Mouse (Mus musculus): Measurements from ENCODE around the gene Ccdc114. TPM values are rescaled to one million over a fixed set of nuclear protein-coding genes. Genes with fewer than 3 reads are reported as not detected.

Ccdc114 gene
- polyA plus RNA-seq, 1 experiment from 2014 or later = 3.4 TPM

GRCm38 (mm10) chr7:45992470-45992869 lies 68.6 kb downstream of the Ccdc114 start:
- H3K27me3 ChIP-seq = peaks cover 4% of the 10 kb centered on the region; the same call in 1 of the 2 replicates
- no peaks in the 10 kb centered on the region for H3K9me3 ChIP-seq (replicated peaks)
- WGBS = 76% methylated on average over 8 of the region's 8 CpGs
- H3K4me3 ChIP-seq = no peak overlapping the region
- no peak for ATAC-seq (replicated peaks; ENCODE audit: insufficient number of reproducible peaks, insufficient read depth, low FRiP score, low read depth)
- H3K27ac ChIP-seq = no peak overlapping the region
- H3K9ac ChIP-seq = no peak overlapping the region
- H3K4me2 ChIP-seq = no peak overlapping the region
- no peaks in the 10 kb centered on the region for H3K36me3 ChIP-seq
- no peaks in the 10 kb centered on the region for H3K4me1 ChIP-seq (replicated peaks)

Other genes starting within 250 kb of the Ccdc114 start
- 0.14 TPM in 1 of 2 replicates, not detected in the other for gene Ntn5, start 240.1 kb upstream of the Ccdc114 start, polyA plus RNA-seq (2015; fragmentation: Nextera tagmentation; extraction: Ambion mirVana)
- gene Sec1, start 229.7 kb upstream of the Ccdc114 start, polyA plus RNA-seq (2015; fragmentation: Nextera tagmentation; extraction: Ambion mirVana) = 0.13 and 0.34 TPM in 2 replicates
- gene Car11, start 224.2 kb upstream of the Ccdc114 start, polyA plus RNA-seq (2015; fragmentation: Nextera tagmentation; extraction: Ambion mirVana) = 5.1 and 6.0 TPM in 2 replicates
- 3.0 and 4.3 TPM in 2 replicates for gene Dbp, start 219.0 kb upstream of the Ccdc114 start, polyA plus RNA-seq (2015; fragmentation: Nextera tagmentation; extraction: Ambion mirVana)
- 540 and 572 TPM in 2 replicates for gene Rpl18, start 208.6 kb upstream of the Ccdc114 start, polyA plus RNA-seq (2015; fragmentation: Nextera tagmentation; extraction: Ambion mirVana)
- 13.7 and 21.0 TPM in 2 replicates for gene Sphk2, start 206.1 kb upstream of the Ccdc114 start, polyA plus RNA-seq (2015; fragmentation: Nextera tagmentation; extraction: Ambion mirVana)
- 0.25 and 0.65 TPM in 2 replicates for gene Fam83e, start 202.9 kb upstream of the Ccdc114 start, polyA plus RNA-seq (2015; fragmentation: Nextera tagmentation; extraction: Ambion mirVana)
- not detected in 2 replicates for gene Spaca4, start 198.3 kb upstream of the Ccdc114 start, polyA plus RNA-seq (2015; fragmentation: Nextera tagmentation; extraction: Ambion mirVana)
- gene Lmtk3, start 140.3 kb upstream of the Ccdc114 start, polyA plus RNA-seq (2015; fragmentation: Nextera tagmentation; extraction: Ambion mirVana) = 0.53 TPM in 1 of 2 replicates, not detected in the other
- gene Sult2b1, start 139.4 kb upstream of the Ccdc114 start, polyA plus RNA-seq (2015; fragmentation: Nextera tagmentation; extraction: Ambion mirVana) = 0.21 and 1.1 TPM in 2 replicates
- gene Cyth2, start 109.5 kb upstream of the Ccdc114 start, polyA plus RNA-seq (2015; fragmentation: Nextera tagmentation; extraction: Ambion mirVana) = 92.2 and 101 TPM in 2 replicates
- 0.37 and 0.44 TPM in 2 replicates for gene Kcnj14, start 99.3 kb upstream of the Ccdc114 start, polyA plus RNA-seq (2015; fragmentation: Nextera tagmentation; extraction: Ambion mirVana)
- 29.1 and 38.8 TPM in 2 replicates for gene Grwd1, start 93.1 kb upstream of the Ccdc114 start, polyA plus RNA-seq (2015; fragmentation: Nextera tagmentation; extraction: Ambion mirVana)
- gene Kdelr1, start 51.3 kb upstream of the Ccdc114 start, polyA plus RNA-seq (2015; fragmentation: Nextera tagmentation; extraction: Ambion mirVana) = 54.6 and 65.0 TPM in 2 replicates
- gene Grin2d, start 45.7 kb upstream of the Ccdc114 start, polyA plus RNA-seq (2015; fragmentation: Nextera tagmentation; extraction: Ambion mirVana) = 0.21 and 0.27 TPM in 2 replicates
- 0.65 and 0.76 TPM in 2 replicates for gene Syngr4, start 27.4 kb upstream of the Ccdc114 start, polyA plus RNA-seq (2015; fragmentation: Nextera tagmentation; extraction: Ambion mirVana)
- gene Tmem143, start 27.1 kb upstream of the Ccdc114 start, polyA plus RNA-seq (2015; fragmentation: Nextera tagmentation; extraction: Ambion mirVana) = 6.6 and 8.0 TPM in 2 replicates
- 71.5 and 108 TPM in 2 replicates for gene Emp3, start 2.7 kb upstream of the Ccdc114 start, polyA plus RNA-seq (2015; fragmentation: Nextera tagmentation; extraction: Ambion mirVana)
- 0.16 TPM in 1 of 2 replicates, not detected in the other for gene Abcc6, start 106.2 kb downstream of the Ccdc114 start, polyA plus RNA-seq (2015; fragmentation: Nextera tagmentation; extraction: Ambion mirVana)
- gene Nomo1, start 109.6 kb downstream of the Ccdc114 start, polyA plus RNA-seq (2015; fragmentation: Nextera tagmentation; extraction: Ambion mirVana) = 30.8 and 37.9 TPM in 2 replicates
- gene Kcnj11, start 176.7 kb downstream of the Ccdc114 start, polyA plus RNA-seq (2015; fragmentation: Nextera tagmentation; extraction: Ambion mirVana) = 8.5 and 8.8 TPM in 2 replicates

All from heart, embryonic 15.5 days (tissue).